Mouse (Mus musculus) c-Kit-positive CD71-positive TER-119-negative erythroid progenitor cells, embryonic 14.5 days (primary cell): ENCODE measurements around the gene Gpsm3.

Source experiments
- DNase-seq: peaks from one replicate; pipeline ENCODE4 v3.0.0-alpha.2; 2013; ENCODE audit warnings: low read depth

The Gpsm3 gene

GRCm38 (mm10) chr17:34603375-34604060 lies 13.9 kb downstream of the Gpsm3 start, which contains the start of gene Rnf5:
Gene Rnf5 (minus strand): TSS chr17:34603690.
- DNase-seq = peak; percentile 100

DNA sequence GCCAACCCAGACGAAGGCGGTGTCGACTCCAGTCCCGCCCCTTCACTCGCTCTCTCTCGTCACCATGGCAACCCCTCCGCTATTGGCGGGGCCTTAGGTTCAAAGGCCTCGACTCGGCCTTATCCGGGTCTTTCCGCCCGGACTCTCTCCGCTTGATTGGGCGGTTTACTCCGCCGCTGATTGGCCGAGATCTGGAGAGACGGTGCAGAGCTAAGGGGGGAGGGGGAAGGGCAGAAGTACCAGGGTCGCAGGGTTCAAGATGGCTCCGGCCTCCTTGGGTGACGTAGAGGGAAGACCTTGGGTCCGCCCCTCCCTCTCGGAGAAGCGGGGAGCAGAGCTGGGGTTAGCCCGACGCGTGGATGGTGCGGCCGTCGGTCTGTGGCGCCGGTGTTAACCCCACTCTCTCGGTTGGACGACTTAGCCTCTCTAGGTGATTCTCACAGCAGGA lies 14.5 kb downstream of the Gpsm3 start, which contains the start of gene Agpat1:
Gene Agpat1 (plus strand): TSS at position 202 of the 448 bp plus-strand sequence.
- peak; percentile 98 for DNase-seq

DNA sequence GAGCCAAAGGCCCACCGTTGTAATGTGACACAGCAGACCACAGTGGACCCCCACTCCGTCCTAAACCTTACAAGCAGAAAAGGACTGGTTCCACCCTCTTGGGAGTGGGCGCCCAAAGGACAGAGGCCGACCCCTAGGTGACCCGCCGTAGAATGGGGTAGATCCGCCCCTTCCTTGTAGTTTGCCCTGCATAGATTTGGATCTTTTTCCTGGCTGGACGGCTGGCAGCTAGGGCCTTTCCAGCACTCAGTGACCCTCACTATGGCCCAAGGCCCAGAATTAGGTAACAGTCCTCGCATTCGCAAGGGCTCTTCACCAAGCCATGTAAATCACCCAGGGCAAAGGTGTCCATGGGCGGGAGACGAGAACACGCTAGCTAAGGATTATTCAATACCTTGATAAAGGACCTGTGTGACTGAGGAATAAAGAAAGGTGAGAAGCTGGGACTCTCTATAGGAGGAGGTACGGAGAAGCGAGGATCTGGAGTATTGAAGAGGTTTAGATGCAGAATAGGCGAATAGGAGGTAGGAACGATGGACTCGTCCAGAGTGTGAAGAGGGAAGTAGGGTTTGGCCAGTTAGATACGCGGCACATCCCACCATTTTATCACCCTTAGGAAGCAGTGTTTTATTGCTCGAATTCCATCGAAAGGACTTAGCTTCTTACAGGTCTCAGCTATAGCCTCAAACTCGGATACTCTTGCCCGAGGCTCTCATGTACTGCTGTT lies 15.1 kb downstream of the Gpsm3 start:
- DNase-seq = no peak

- DNase-seq = peak; percentile 86
Measured at GRCm38 (mm10) chr17:34605609-34606008, 16.0 kb downstream of the Gpsm3 start.

DNA sequence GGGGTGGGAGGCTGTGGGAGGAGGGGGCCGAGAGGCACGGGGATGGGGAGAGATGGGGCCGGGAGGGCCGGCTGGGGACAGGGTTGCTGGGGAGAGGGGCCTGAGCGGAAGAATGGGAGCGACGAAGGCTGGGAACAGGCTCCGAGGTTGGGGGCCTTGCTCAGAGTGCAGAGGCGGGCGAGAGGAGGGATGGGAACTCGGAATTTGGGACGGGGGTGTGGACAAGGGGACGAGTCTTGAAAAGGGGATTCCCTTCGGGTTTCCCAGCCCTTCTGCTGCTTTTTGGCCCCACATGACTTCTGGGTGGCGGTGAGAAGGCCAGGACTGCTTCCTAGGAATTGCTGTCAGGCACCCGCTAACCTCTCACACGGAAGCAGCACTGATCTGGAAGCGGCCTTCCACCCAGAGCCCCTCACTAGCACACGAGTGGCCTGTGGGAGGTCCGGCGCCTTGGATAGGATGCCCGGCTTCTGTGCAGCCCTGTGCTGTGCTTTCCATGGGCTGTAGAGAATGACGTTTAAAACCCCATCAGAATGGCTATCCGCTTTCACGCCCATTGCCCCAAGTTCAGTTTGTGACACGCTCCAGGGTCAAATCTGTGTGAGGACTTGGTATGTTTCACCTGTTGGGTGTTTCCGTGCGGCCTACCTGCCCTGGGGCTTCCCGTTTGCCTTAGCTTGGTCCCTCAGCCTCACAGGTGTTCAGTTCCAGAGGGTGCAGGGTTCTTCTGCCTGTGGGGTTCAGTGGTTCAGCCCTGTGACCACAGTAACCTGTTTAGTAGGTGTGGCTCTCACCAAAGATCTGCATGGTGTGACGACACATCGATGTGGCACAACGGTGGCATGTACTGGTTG lies 16.8 kb downstream of the Gpsm3 start:
- no peak for DNase-seq

GRCm38 (mm10) chr17:34607997-34608396 lies 18.4 kb downstream of the Gpsm3 start:
- DNase-seq = no peak

DNA sequence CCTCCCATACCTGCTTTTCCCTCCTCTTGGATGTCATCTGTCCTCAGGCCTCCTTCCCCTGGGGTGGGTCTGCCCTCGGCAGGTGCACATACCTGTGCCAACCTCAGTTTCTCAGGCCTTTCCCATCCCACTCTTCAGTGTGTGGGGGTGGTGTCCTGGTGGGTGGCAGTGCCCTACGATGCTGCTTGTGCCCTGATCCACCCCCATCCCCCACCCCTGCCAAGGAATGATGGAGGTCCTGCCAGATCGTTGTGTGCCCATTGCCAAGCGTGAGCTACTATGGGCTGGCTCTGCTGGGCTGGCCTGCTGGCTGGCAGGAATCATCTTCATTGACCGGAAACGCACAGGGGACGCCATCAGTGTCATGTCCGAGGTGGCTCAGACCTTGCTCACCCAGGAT lies 21.4 kb downstream of the Gpsm3 start:
- DNase-seq = no peak

GRCm38 (mm10) chr17:34613054-34613645 lies 23.5 kb downstream of the Gpsm3 start:
- DNase-seq = no peak

DNA sequence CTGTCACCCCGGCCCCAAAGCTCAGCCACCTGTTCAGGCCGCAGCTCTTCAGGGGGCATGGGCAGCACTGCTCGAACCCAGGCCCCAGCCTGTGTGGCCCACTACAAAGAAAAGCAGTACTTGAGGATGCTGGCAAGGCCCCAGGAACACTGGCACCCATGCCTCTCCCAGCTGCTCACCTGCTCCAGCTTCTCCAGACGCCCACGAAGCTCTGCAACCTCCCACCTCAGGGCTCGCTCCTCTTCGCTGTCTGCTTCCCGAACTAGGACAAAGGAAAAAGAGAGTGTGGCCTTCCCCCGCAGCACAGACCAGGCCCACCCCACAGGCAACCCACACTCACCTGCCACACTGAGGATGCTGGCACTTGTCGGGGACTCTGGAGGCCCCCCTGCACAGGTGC lies 24.2 kb downstream of the Gpsm3 start:
- DNase-seq = no peak

- DNase-seq = no peak
Measured at GRCm38 (mm10) chr17:34615871-34616270, 26.3 kb downstream of the Gpsm3 start, which contains the start of gene Egfl8. Gene Egfl8 (minus strand): TSS chr17:34615971.

- peak; percentile 87 for DNase-seq
Measured at GRCm38 (mm10) chr17:34618999-34619398, 29.4 kb downstream of the Gpsm3 start.

- DNase-seq = no peak
Measured at GRCm38 (mm10) chr17:34621006-34621405, 31.4 kb downstream of the Gpsm3 start.

- no peak for DNase-seq
Measured at GRCm38 (mm10) chr17:34623161-34623560, 33.6 kb downstream of the Gpsm3 start.

DNA sequence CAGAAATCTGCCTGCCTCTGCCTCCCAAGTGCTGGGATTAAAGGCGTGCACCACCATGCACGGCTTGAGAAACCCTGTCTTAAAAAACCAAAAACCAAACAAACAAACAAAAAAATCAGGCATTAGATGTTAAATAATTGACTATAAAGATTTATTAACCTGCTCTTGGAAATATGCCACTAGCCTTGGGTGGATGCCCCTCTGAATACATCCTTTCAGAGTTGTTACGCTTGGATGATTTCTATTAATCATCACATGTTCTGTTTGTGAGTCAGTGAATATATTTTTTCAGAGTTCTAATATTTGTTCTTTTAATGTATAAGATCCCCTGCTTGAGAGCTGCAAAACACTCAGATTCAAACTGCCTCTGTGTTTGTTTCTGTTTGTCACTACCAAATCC lies 35.4 kb downstream of the Gpsm3 start:
- DNase-seq = no peak

- no peak for DNase-seq
Measured at GRCm38 (mm10) chr17:34626062-34626772, 36.6 kb downstream of the Gpsm3 start.

- DNase-seq = no peak
Measured at GRCm38 (mm10) chr17:34626773-34627092, 37.1 kb downstream of the Gpsm3 start.

DNA sequence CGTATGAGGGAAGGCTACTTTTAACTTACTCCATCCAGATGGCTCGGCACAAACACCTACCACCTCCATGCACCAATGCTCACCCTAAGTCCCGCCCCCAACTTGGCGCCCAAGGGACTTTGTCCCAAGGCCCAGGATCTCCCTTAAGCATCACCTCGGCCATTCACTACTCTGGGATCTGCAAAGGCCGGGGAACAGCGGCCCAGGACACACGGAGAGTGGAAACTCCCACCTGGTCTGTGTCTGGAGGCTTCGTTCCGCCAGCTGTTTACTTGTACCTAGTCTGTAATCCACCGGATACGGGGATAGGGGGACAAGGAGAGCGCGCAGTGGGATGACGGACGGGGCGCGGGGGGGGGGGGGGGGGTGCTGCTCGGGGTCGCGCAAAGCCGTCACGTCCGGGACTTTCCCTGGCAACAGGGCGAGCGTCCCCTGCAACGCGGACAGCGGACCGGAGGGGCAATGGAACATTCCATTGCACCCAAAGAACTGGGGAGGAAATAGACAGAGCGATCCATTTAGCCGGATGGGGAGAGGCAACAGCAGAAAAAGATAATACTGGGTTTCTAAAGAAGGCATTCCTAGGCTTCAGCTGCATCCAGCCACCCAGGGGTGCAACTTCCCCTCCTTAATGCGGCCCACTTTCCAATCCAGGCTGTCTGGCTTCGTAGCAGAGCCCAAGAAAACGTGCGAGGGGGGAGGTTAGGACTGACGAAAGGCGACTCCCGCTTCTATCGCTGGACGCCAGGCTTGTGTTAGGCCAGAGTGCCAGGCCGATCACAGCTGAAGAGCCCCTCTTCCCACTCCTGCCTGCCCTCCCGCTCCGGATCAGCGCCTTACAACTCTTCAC lies 37.7 kb downstream of the Gpsm3 start:
- no peak for DNase-seq

- no peak for DNase-seq
Measured at GRCm38 (mm10) chr17:34627943-34628643, 38.5 kb downstream of the Gpsm3 start, which contains the start of gene Ppt2. Gene Ppt2 (minus strand): TSS chr17:34628510.

DNA sequence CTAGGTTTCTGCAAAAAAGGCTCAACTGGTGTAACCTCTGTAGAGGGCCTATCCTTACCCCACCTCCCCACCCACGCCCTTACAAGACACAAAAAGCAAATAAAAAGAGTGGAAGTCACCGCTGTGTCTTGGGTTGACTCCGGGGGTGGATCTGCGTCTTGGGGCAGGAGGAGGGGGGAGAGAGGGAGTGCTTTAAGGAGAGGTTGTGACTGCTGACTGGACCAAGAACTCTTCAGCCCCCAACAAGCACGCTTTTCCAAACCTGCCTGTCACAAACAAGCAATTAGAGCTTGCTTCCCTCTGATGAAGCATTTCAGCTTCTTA lies 39.0 kb downstream of the Gpsm3 start:
- DNase-seq = no peak

GRCm38 (mm10) chr17:34629221-34629751 lies 39.7 kb downstream of the Gpsm3 start, which contains the start of gene Prrt1:
Gene Prrt1 (plus strand): TSS chr17:34629533.
- no peak for DNase-seq
